Mouse (Mus musculus) kidney, postnatal 10 days (tissue): ENCODE measurements around the gene Tob1.

ENCODE experiments used
- DNase-seq: peaks from one replicate; pipeline ENCODE4 v3.0.0; 2021; ENCODE audit warnings: mixed read lengths

Gene Tob1

GRCm38 (mm10) chr11:94199771-94200170 lies 11.5 kb upstream of the Tob1 start:
- DNase-seq: no peak

- DNase-seq: no peak
Measured at GRCm38 (mm10) chr11:94200422-94200821, 10.8 kb upstream of the Tob1 start.

GRCm38 (mm10) chr11:94202106-94202505 lies 9.1 kb upstream of the Tob1 start:
- DNase-seq: no peak

GRCm38 (mm10) chr11:94203066-94203465 lies 8.2 kb upstream of the Tob1 start:
- DNase-seq: no peak

- DNase-seq: no peak
Measured at GRCm38 (mm10) chr11:94206398-94207114, 4.7 kb upstream of the Tob1 start.

GRCm38 (mm10) chr11:94208811-94209675 lies 2.2 kb upstream of the Tob1 start:
- no peak for DNase-seq

- peak; percentile 58 for DNase-seq
Measured at GRCm38 (mm10) chr11:94209695-94210131, 1.5 kb upstream of the Tob1 start.

GRCm38 (mm10) chr11:94210191-94211086 lies 815 bp upstream of the Tob1 start:
- DNase-seq: peak; percentile 94

- DNase-seq: peak; percentile 84
Measured at GRCm38 (mm10) chr11:94211651-94212488, 616 bp downstream of the Tob1 start.

GRCm38 (mm10) chr11:94212489-94212836 lies 1.2 kb downstream of the Tob1 start:
- no peak for DNase-seq

GRCm38 (mm10) chr11:94212997-94213396 lies 1.7 kb downstream of the Tob1 start:
- no peak for DNase-seq

- DNase-seq: peak; percentile 40
Measured at GRCm38 (mm10) chr11:94213735-94214594, 2.7 kb downstream of the Tob1 start.

- DNase-seq: no peak
Measured at GRCm38 (mm10) chr11:94215581-94215980, 4.3 kb downstream of the Tob1 start.

GRCm38 (mm10) chr11:94216247-94216646 lies 5.0 kb downstream of the Tob1 start:
- no peak for DNase-seq

GRCm38 (mm10) chr11:94221257-94221656 lies 10.0 kb downstream of the Tob1 start:
- no peak for DNase-seq

GRCm38 (mm10) chr11:94223531-94223930 lies 12.3 kb downstream of the Tob1 start:
- DNase-seq: no peak

- peak; percentile 73 for DNase-seq
Measured at GRCm38 (mm10) chr11:94225985-94226384, 14.7 kb downstream of the Tob1 start.

- no peak for DNase-seq
Measured at GRCm38 (mm10) chr11:94228416-94228815, 17.2 kb downstream of the Tob1 start.

- DNase-seq: no peak
Measured at GRCm38 (mm10) chr11:94229207-94229960, 18.1 kb downstream of the Tob1 start.

GRCm38 (mm10) chr11:94230244-94230643 lies 19.0 kb downstream of the Tob1 start:
- DNase-seq: no peak
